Mouse (Mus musculus) megakaryocyte, embryonic 14.5 days (primary cell): ENCODE results near the gene Sae1. TPM values are rescaled to one million over a fixed set of nuclear protein-coding genes. Genes with fewer than 3 reads are reported as not detected.
"Not testable (repeated sequence)": the region's sequence is repeated elsewhere in the genome, so short reads cannot be mapped to it uniquely, and the experiment has no call there.

ENCODE experiments used
- H3K27me3 ChIP-seq: replicated peaks from 2 replicates; pipeline ENCODE3; 2012; ENCODE audit warnings: inconsistent platforms
- H3K36me3 ChIP-seq: replicated peaks from 2 replicates; pipeline ENCODE3; 2012; ENCODE audit warnings: low read length, inconsistent platforms, mixed read lengths
- H3K4me1 ChIP-seq: 2 replicates; pipeline ENCODE4 v1.6.1; 2012; ENCODE audit warnings: inconsistent platforms
- H3K4me3 ChIP-seq: replicated peaks from 2 replicates; pipeline ENCODE3; 2012; ENCODE audit warnings: moderate library complexity, mild to moderate bottlenecking, inconsistent platforms
- H3K9me3 ChIP-seq: 2 replicates; pipeline ENCODE4 v1.6.1; 2012; ENCODE audit warnings: inconsistent platforms
- FLI1 ChIP-seq: IDR thresholded peaks from 2 replicates; pipeline ENCODE4 v1.6.1; 2012; ENCODE audit warnings: low read length, inconsistent platforms, mixed read lengths
- GATA1 ChIP-seq: IDR thresholded peaks from 3 replicates; pipeline ENCODE4 v1.6.1; 2012; ENCODE audit warnings: mixed read lengths, low read length, inconsistent platforms, borderline replicate concordance
- polyA plus RNA-seq: library from polyadenylated mRNA; stranded (reverse); fragments of >175 nt; gene quantifications from 2 replicates; pipeline ENCODE4 v1.2.3, GENCODE M21; 2012; ENCODE audit warnings: low replicate concordance; ENCODE audit not compliant: insufficient read depth

Gene Sae1
- polyA plus RNA-seq, 1 experiment = 20.1 TPM

DNA sequence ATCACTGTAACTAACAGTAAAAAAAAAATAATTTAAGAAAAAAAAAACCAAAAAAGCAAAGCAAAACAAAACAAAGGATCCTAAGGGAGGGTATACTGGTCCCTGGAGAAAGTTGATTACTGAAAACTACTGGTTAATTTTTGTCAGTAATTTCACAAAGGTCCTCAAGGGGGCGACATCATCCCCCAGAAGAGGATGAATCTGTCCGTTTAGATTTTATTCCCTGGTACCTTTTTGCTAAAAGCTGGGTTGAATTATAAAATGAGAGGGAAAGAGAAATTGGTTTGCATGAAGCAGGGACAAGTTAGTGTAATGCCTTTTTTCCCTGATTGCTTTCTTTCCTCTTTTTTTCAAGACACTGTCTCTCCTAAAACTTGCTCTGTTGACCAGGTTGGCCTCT lies 8.3 kb upstream of the Sae1 start:
- no peaks in the 10 kb centered on the region for H3K27me3 ChIP-seq
- no peak overlapping the region for H3K4me3 ChIP-seq
- TF ChIP-seq GATA1 (no peak), FLI1 (no peak)
- H3K36me3 ChIP-seq = no peaks in the 10 kb centered on the region
- no peaks in the 10 kb centered on the region for H3K9me3 ChIP-seq
- peaks cover 25% of the 10 kb centered on the region for H3K4me1 ChIP-seq

GRCm38 (mm10) chr7:16392923-16393322 lies 5.3 kb upstream of the Sae1 start:
- TF ChIP-seq FLI1 = no peak
- TF ChIP-seq GATA1 = no peak
- no peaks in the 10 kb centered on the region for H3K9me3 ChIP-seq
- H3K4me3 ChIP-seq = no peak overlapping the region
- peaks cover 18% of the 10 kb centered on the region for H3K4me1 ChIP-seq
- no peaks in the 10 kb centered on the region for H3K36me3 ChIP-seq
- H3K27me3 ChIP-seq = no peaks in the 10 kb centered on the region

- H3K27me3 ChIP-seq, H3K36me3 ChIP-seq, H3K9me3 ChIP-seq, H3K4me3 ChIP-seq: not testable (repeated sequence)
- peaks cover 30% of the 10 kb centered on the region for H3K4me1 ChIP-seq
Observed at GRCm38 (mm10) chr7:16389942-16390341, 2.3 kb upstream of the Sae1 start.

GRCm38 (mm10) chr7:16376505-16376904 lies 11.1 kb downstream of the Sae1 start:
- no peak for TF ChIP-seq GATA1
- TF ChIP-seq FLI1 = no peak
- Histone ChIP-seq H3K4me1 (peaks cover 33% of the 10 kb centered on the region), H3K4me3 (no peak overlapping the region), H3K36me3 (peaks cover 75% of the 10 kb centered on the region), H3K27me3 (no peaks in the 10 kb centered on the region), H3K9me3 (no peaks in the 10 kb centered on the region)

- no peak overlapping the region for H3K4me3 ChIP-seq
- peaks cover 40% of the 10 kb centered on the region for H3K4me1 ChIP-seq
- TF ChIP-seq FLI1 (no peak), GATA1 (no peak)
- no peaks in the 10 kb centered on the region for H3K9me3 ChIP-seq
- no peaks in the 10 kb centered on the region for H3K27me3 ChIP-seq
- H3K36me3 ChIP-seq = peaks cover 75% of the 10 kb centered on the region
Observed at GRCm38 (mm10) chr7:16374989-16375388, 12.6 kb downstream of the Sae1 start.

DNA sequence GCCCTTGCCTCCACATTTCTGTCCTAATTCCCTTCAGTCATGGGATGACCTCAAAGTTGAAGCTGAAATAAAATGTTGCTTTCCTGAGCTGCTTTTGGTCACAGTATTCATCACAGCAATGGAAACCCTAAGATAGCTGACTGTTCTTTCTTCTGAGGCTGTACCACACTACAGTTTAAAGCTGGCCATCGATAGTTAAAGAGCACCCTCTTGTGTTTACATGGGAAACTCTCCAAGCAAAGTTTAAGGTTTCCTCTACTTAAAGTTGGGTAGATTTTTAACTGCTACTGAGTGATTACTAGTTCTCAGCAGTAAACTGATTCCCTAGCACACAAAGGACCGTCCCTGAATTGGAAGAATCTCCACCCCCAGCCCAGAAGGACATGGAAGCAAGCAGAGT lies 13.9 kb downstream of the Sae1 start:
- no peaks in the 10 kb centered on the region for H3K9me3 ChIP-seq
- peak overlapping the region; percentile 3 for H3K4me3 ChIP-seq
- H3K4me1 ChIP-seq = peaks cover 53% of the 10 kb centered on the region
- no peak for TF ChIP-seq GATA1
- TF ChIP-seq FLI1 = no peak
- no peaks in the 10 kb centered on the region for H3K27me3 ChIP-seq
- peaks cover 75% of the 10 kb centered on the region for H3K36me3 ChIP-seq

DNA sequence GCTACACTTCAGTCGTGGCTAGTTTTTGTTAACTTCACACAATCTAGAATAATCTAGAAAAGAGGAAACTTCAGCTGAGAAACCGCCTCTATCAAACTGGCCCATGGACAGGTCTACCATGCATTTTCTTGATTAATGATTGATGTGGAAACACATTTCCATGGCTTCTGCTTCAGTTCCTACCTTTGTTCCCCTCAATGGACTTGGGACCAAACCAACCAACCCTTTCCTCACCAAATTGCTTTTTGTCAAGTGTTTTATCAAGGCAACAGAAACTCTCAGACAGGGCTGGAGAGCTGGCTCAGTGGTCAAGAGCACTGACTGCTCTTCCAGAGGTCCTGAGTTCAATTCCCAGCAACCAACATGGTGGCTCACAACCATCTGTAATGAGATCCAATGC lies 17.0 kb downstream of the Sae1 start:
- Histone ChIP-seq H3K27me3 (no peaks in the 10 kb centered on the region), H3K9me3 (no peaks in the 10 kb centered on the region), H3K4me3 (no peak overlapping the region), H3K4me1 (peaks cover 75% of the 10 kb centered on the region), H3K36me3 (peaks cover 76% of the 10 kb centered on the region)
- TF ChIP-seq FLI1 (no peak), GATA1 (no peak)

- Histone ChIP-seq H3K9me3 (no peaks in the 10 kb centered on the region), H3K4me1 (peaks cover 88% of the 10 kb centered on the region), H3K36me3 (peaks cover 77% of the 10 kb centered on the region), H3K27me3 (no peaks in the 10 kb centered on the region), H3K4me3 (no peak overlapping the region)
- no peak for TF ChIP-seq GATA1
- TF ChIP-seq FLI1 = no peak
Observed at GRCm38 (mm10) chr7:16368835-16369234, 18.8 kb downstream of the Sae1 start.

GRCm38 (mm10) chr7:16366669-16367068 lies 20.9 kb downstream of the Sae1 start:
- no peaks in the 10 kb centered on the region for H3K9me3 ChIP-seq
- H3K27me3 ChIP-seq = no peaks in the 10 kb centered on the region
- TF ChIP-seq GATA1 = no peak
- TF ChIP-seq FLI1 = no peak
- H3K4me3 ChIP-seq = no peak overlapping the region
- H3K36me3 ChIP-seq = peaks cover 90% of the 10 kb centered on the region
- peaks cover 94% of the 10 kb centered on the region for H3K4me1 ChIP-seq

DNA sequence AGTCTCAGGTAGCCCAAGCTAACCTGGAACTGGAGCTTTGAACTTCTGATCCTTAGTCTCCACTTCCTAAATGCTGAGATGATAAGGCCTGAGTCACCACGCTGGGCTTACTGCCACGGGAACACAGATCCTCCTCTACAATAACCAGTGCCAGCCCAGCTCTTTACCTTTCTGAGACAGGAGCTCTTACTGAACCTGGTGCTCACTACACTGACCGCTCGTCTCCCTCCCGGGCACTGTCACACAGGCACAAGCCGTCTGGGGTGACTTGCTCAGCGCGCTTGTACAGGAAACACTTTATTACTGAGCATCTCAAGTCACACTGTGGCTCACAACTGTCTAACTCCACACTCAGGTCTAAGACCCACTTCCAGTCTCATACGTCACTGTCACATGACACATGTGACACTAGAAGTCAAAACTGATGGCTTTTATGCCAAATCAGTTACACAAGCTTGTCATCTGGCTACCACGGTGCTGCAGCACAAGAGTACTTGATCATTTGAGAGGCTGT lies 21.4 kb downstream of the Sae1 start:
- peaks cover 95% of the 10 kb centered on the region for H3K4me1 ChIP-seq
- no peak overlapping the region for H3K4me3 ChIP-seq
- TF ChIP-seq GATA1 (no peak), FLI1 (no peak)
- H3K9me3 ChIP-seq = no peaks in the 10 kb centered on the region
- H3K36me3 ChIP-seq = peaks cover 94% of the 10 kb centered on the region
- no peaks in the 10 kb centered on the region for H3K27me3 ChIP-seq

DNA sequence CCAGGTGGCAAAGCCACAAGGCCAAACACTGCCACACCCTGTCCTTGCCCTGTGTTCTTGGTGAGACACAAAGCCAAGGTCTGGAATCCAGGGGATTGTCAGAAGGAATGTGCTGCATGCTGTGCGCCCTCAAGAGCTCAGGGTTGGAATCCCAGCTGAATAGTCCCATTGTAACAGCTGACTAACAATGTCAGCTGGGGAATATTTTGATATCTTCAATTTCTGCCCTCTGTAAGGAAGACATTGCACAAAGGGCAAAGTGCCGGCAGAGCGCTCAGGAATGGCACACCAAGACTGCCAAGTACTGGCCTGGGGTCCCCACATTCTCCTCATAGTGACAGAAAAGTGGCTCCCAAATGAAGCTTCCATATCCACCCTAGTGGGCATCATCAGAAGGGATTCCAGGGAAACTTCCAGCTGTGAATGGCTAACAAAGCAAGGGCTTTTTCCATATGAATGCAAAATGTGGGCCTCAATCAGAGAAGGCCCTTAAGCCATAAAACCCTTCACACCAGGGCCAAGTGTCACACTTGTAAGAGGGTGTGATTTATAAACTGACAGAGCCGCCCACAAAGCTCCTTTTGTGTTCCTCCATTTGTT lies 22.6 kb downstream of the Sae1 start:
- Histone ChIP-seq H3K4me3 (no peak overlapping the region), H3K36me3 (peaks cover 94% of the 10 kb centered on the region), H3K9me3 (no peaks in the 10 kb centered on the region), H3K27me3 (no peaks in the 10 kb centered on the region), H3K4me1 (peaks cover 83% of the 10 kb centered on the region)
- TF ChIP-seq FLI1 (no peak), GATA1 (no peak)
